Mouse (Mus musculus) hindbrain, embryonic 16.5 days (tissue): Measurements from ENCODE around the gene 1110051M20Rik. TPM values are rescaled to one million over a fixed set of nuclear protein-coding genes. Genes with fewer than 3 reads are reported as not detected.

Experiments used
- ATAC-seq: fragments of 200-750 bp; cut with Nextera tagmentation; 2 replicates; pipeline ENCODE4 v1.8.0; 2017; ENCODE audit warnings: moderate TSS enrichment, moderate library complexity
- H3K27ac ChIP-seq: fragments of 300-500 bp; sonication (generic); 2 replicates; pipeline ENCODE4 v1.5.1; 2014; ENCODE audit warnings: low read depth, mild to moderate bottlenecking, control low read depth, low read length, moderate library complexity
- H3K27me3 ChIP-seq: fragments of 300-500 bp; sonication (generic); replicated peaks from 2 replicates; pipeline ENCODE4 v1.6.1; 2014; ENCODE audit warnings: low read length; ENCODE audit not compliant: control insufficient read depth, insufficient read depth
- H3K36me3 ChIP-seq: fragments of 300-500 bp; sonication (generic); 2 replicates; pipeline ENCODE4 v1.6.1; 2014; ENCODE audit warnings: mild to moderate bottlenecking, low read length, moderate library complexity, mixed read lengths; ENCODE audit not compliant: control insufficient read depth, insufficient read depth
- H3K4me1 ChIP-seq: fragments of 300-500 bp; sonication (generic); 2 replicates; pipeline ENCODE4 v1.6.1; 2014; ENCODE audit warnings: low read depth, low read length; ENCODE audit not compliant: control insufficient read depth, insufficient read depth
- H3K4me2 ChIP-seq: fragments of 300-500 bp; sonication (generic); 2 replicates; pipeline ENCODE4 v1.6.1; 2014; ENCODE audit warnings: mild to moderate bottlenecking, low read length, control low read depth, moderate library complexity
- H3K4me3 ChIP-seq: fragments of 300-500 bp; sonication (generic); 2 replicates; pipeline ENCODE4 v1.5.1; 2014; ENCODE audit warnings: mild to moderate bottlenecking, low read length, control low read depth, moderate library complexity
- H3K9ac ChIP-seq: fragments of 300-500 bp; sonication (generic); 2 replicates; pipeline ENCODE4 v1.6.1; 2014; ENCODE audit warnings: low read depth, mild to moderate bottlenecking, control low read depth, low read length, moderate library complexity
- H3K9me3 ChIP-seq: fragments of 300-500 bp; sonication (generic); 2 replicates; pipeline ENCODE4 v1.6.1; 2014; ENCODE audit warnings: mild to moderate bottlenecking, low read length, moderate library complexity; ENCODE audit not compliant: control insufficient read depth
- WGBS: fragments of 180-500 bp; shearing (Covaris S2); extraction: QIAGEN DNeasy Blood & Tissue Kit; methylation state at CpG from one replicate; pipeline ENCODE4 v1.1.7; 2014; 5-methylcytosine and 5-hydroxymethylcytosine counted together
- polyA plus RNA-seq: library from polyadenylated mRNA; unstranded; fragments of >200 nt; fragmentation: Nextera tagmentation; extraction: Ambion mirVana; gene quantifications from 2 replicates; pipeline ENCODE4 v1.2.1, GENCODE M21; 2015

1110051M20Rik gene
- polyA plus RNA-seq, 1 experiment from 2014 or later = 163 TPM

- H3K9me3 ChIP-seq = peaks cover 2% of the 10 kb centered on the region; the same call in 1 of the 2 replicates
- H3K36me3 ChIP-seq = no peaks in the 10 kb centered on the region
- no peak overlapping the region for H3K27ac ChIP-seq
- ATAC-seq = no peak
- no peak overlapping the region for H3K4me3 ChIP-seq
- H3K27me3 ChIP-seq = no peaks in the 10 kb centered on the region
- H3K4me2 ChIP-seq = no peak overlapping the region
- 55% methylated on average over 7 of the region's 7 CpGs for WGBS
- H3K9ac ChIP-seq = no peak overlapping the region
- peaks cover 31% of the 10 kb centered on the region for H3K4me1 ChIP-seq
Measured at GRCm38 (mm10) chr2:91460771-91461170, 16.3 kb upstream of the 1110051M20Rik start.

GRCm38 (mm10) chr2:91460076-91460475 is 15.6 kb upstream of the 1110051M20Rik start:
- Histone ChIP-seq H3K9me3 (peaks cover 2% of the 10 kb centered on the region; the same call in 1 of the 2 replicates), H3K36me3 (no peaks in the 10 kb centered on the region), H3K4me1 (peaks cover 31% of the 10 kb centered on the region), H3K27me3 (no peaks in the 10 kb centered on the region), H3K9ac (no peak overlapping the region), H3K4me2 (no peak overlapping the region), H3K4me3 (no peak overlapping the region), H3K27ac (no peak overlapping the region)
- WGBS = 98% methylated on average over 6 of the region's 6 CpGs
- no peak for ATAC-seq

- Histone ChIP-seq H3K4me1 (peaks cover 31% of the 10 kb centered on the region), H3K27me3 (no peaks in the 10 kb centered on the region), H3K36me3 (no peaks in the 10 kb centered on the region), H3K9me3 (peaks cover 2% of the 10 kb centered on the region; the same call in 1 of the 2 replicates), H3K9ac (peak overlapping the region; percentile 65), H3K4me3 (peak overlapping the region; percentile 68), H3K4me2 (peak overlapping the region; percentile 99), H3K27ac (peak overlapping the region; percentile 10)
- under 1% methylated on average over 32 of the region's 32 CpGs for WGBS
- 0 out of 2 replicates have a peak, but pooled peaks have one; percentile 25 for ATAC-seq
Measured at GRCm38 (mm10) chr2:91458673-91459391, 14.3 kb upstream of the 1110051M20Rik start.

- Histone ChIP-seq H3K27me3 (no peaks in the 10 kb centered on the region), H3K36me3 (no peaks in the 10 kb centered on the region), H3K4me2 (peak overlapping the region; percentile 99), H3K4me3 (peak overlapping the region; percentile 68), H3K9ac (peak overlapping the region; percentile 65), H3K4me1 (peaks cover 31% of the 10 kb centered on the region), H3K9me3 (peaks cover 2% of the 10 kb centered on the region; the same call in 1 of the 2 replicates), H3K27ac (peak overlapping the region; percentile 76)
- no peak for ATAC-seq
- under 1% methylated on average over 21 of the region's 21 CpGs for WGBS
Measured at GRCm38 (mm10) chr2:91458252-91458672, 13.8 kb upstream of the 1110051M20Rik start.

- Histone ChIP-seq H3K27ac (peak overlapping the region; percentile 76), H3K9me3 (peaks cover 2% of the 10 kb centered on the region; the same call in 1 of the 2 replicates), H3K27me3 (no peaks in the 10 kb centered on the region), H3K36me3 (no peaks in the 10 kb centered on the region), H3K4me3 (peak overlapping the region; percentile 68), H3K4me1 (peaks cover 27% of the 10 kb centered on the region), H3K9ac (peak overlapping the region; percentile 65), H3K4me2 (peak overlapping the region; percentile 99)
- peak; percentile 49 for ATAC-seq
- WGBS = under 1% methylated on average over 34 of the region's 45 CpGs
Measured at GRCm38 (mm10) chr2:91457656-91458251, 13.2 kb upstream of the 1110051M20Rik start.

GRCm38 (mm10) chr2:91457259-91457655 is 12.8 kb upstream of the 1110051M20Rik start, which contains the start of gene Lrp4:
Gene Lrp4, plus strand, starts transcription at chr2:91457511.
- WGBS = 0% methylated on average over 26 of the region's 36 CpGs
- H3K4me1 ChIP-seq = peaks cover 22% of the 10 kb centered on the region
- peak within 1 kb of the TSS; percentile 99 for H3K4me2 ChIP-seq
- peak within 1 kb of the TSS; percentile 65 for H3K9ac ChIP-seq
- H3K27ac ChIP-seq = peak within 1 kb of the TSS; percentile 76
- H3K36me3 ChIP-seq = no peaks in the 10 kb centered on the region
- ATAC-seq = peak; percentile 64
- peak within 1 kb of the TSS; percentile 68 for H3K4me3 ChIP-seq
- H3K9me3 ChIP-seq = peaks cover 2% of the 10 kb centered on the region; the same call in 1 of the 2 replicates
- no peaks in the 10 kb centered on the region for H3K27me3 ChIP-seq

- Histone ChIP-seq H3K4me3 (peak overlapping the region; percentile 68), H3K4me2 (peak overlapping the region; percentile 99), H3K9ac (no peak overlapping the region), H3K27me3 (no peaks in the 10 kb centered on the region), H3K4me1 (peaks cover 18% of the 10 kb centered on the region), H3K9me3 (peaks cover 2% of the 10 kb centered on the region; the same call in 1 of the 2 replicates), H3K27ac (no peak overlapping the region; the same call in 1 of the 2 replicates), H3K36me3 (no peaks in the 10 kb centered on the region)
- WGBS = 46% methylated on average over 9 of the region's 9 CpGs
- ATAC-seq = no peak
Measured at GRCm38 (mm10) chr2:91456491-91457100, 12.1 kb upstream of the 1110051M20Rik start.

GRCm38 (mm10) chr2:91455826-91456225 is 11.3 kb upstream of the 1110051M20Rik start:
- WGBS = 2% methylated on average over 4 of the region's 4 CpGs
- ATAC-seq = peak; percentile 44; the same call in 1 of the 2 replicates

GRCm38 (mm10) chr2:91454434-91454833 is 9.9 kb upstream of the 1110051M20Rik start:
- no peaks in the 10 kb centered on the region for H3K36me3 ChIP-seq
- H3K4me2 ChIP-seq = no peak overlapping the region
- H3K9me3 ChIP-seq = no peaks in the 10 kb centered on the region
- no peak for ATAC-seq
- H3K9ac ChIP-seq = no peak overlapping the region
- peaks cover 16% of the 10 kb centered on the region for H3K4me1 ChIP-seq
- H3K27ac ChIP-seq = no peak overlapping the region
- H3K27me3 ChIP-seq = no peaks in the 10 kb centered on the region
- H3K4me3 ChIP-seq = no peak overlapping the region
- 89% methylated on average over 3 of the region's 3 CpGs for WGBS

More at GRCm38 (mm10) chr2:91455826-91456225, 11.3 kb upstream of the 1110051M20Rik start:
- no peak overlapping the region for H3K9ac ChIP-seq
- H3K4me1 ChIP-seq = peaks cover 18% of the 10 kb centered on the region
- no peaks in the 10 kb centered on the region for H3K36me3 ChIP-seq
- peaks cover 2% of the 10 kb centered on the region; the same call in 1 of the 2 replicates for H3K9me3 ChIP-seq
- H3K27me3 ChIP-seq = no peaks in the 10 kb centered on the region
- H3K4me3 ChIP-seq = no peak overlapping the region
- H3K27ac ChIP-seq = no peak overlapping the region
- H3K4me2 ChIP-seq = no peak overlapping the region
